Comparison of ENCODE assay signal across 9 mouse cellular contexts in genomic region chr7:96832551-96832950, GRCm38 (mm10).
DNase-seq lines count a peak whose midpoint lies in the region; ATAC-seq lines count a peak whose summit lies in the region.
"Had no signal": no experiment of that assay in that cellular context is flagged by ENCODE, and none has a peak within 500 bp of the region (broad histone marks: within the 10 kb centered on the region; RNA-seq: fewer than 3 reads in every experiment).

No protein-coding gene starts in this region.

- H3K4me2 ChIP-seq in midbrain, embryonic 12.5 days (replicated peaks), result no peak overlapping the region

- no peak for DNase-seq in midbrain, embryonic 10.5 days (ENCODE audit: low spot score)
- no peak for DNase-seq in forebrain, embryonic 10.5 days (ENCODE audit: extremely low spot score, low spot score)
- DNase-seq in hindbrain, embryonic 10.5 days (ENCODE audit: low spot score), result peak; percentile 22
- DNase-seq in layer of hippocampus, adult 9-10 months (ENCODE audit: low spot score), result peak; percentile 29
- DNase-seq in ovary, adult 18-20 months (ENCODE audit: low spot score), result no peak
- DNase-seq in urinary bladder, adult 18-20 months (ENCODE audit: low spot score in 2 of 2), result no peak
- no peak for DNase-seq in thymus, postnatal 10 days (ENCODE audit: low spot score in 2 of 2)

- H3K4me3 ChIP-seq in midbrain, embryonic 12.5 days, result no peak overlapping the region
- H3K4me3 ChIP-seq in midbrain, embryonic 10.5 days, result no peak overlapping the region
- H3K4me3 ChIP-seq in forebrain, embryonic 10.5 days, result no peak overlapping the region
- no peak overlapping the region for H3K4me3 ChIP-seq in hindbrain, embryonic 10.5 days
- H3K4me3 ChIP-seq: erythroblast, embryonic 14.5 days had no signal

- H3K27me3 ChIP-seq in midbrain, embryonic 12.5 days, result no peaks in the 10 kb centered on the region
- no peaks in the 10 kb centered on the region for H3K27me3 ChIP-seq in midbrain, embryonic 10.5 days (ENCODE audit: low read depth, poor library complexity, severe bottlenecking)
- H3K27me3 ChIP-seq in forebrain, embryonic 10.5 days (ENCODE audit: poor library complexity, severe bottlenecking), result no peaks in the 10 kb centered on the region
- H3K27me3 ChIP-seq in hindbrain, embryonic 10.5 days (ENCODE audit: insufficient read depth, poor library complexity, severe bottlenecking), result no peaks in the 10 kb centered on the region

- no peak overlapping the region for H3K9ac ChIP-seq in midbrain, embryonic 12.5 days (replicated peaks)

- peaks cover 25% of the 10 kb centered on the region for H3K4me1 ChIP-seq in midbrain, embryonic 12.5 days
- H3K4me1 ChIP-seq in midbrain, embryonic 10.5 days, result peaks cover 22% of the 10 kb centered on the region
- peaks cover 12% of the 10 kb centered on the region for H3K4me1 ChIP-seq in forebrain, embryonic 10.5 days
- H3K4me1 ChIP-seq in hindbrain, embryonic 10.5 days (replicated peaks), result peaks cover 21% of the 10 kb centered on the region

- H3K36me3 ChIP-seq in midbrain, embryonic 12.5 days, result peaks cover 15% of the 10 kb centered on the region
- peaks cover 66% of the 10 kb centered on the region for H3K36me3 ChIP-seq in midbrain, embryonic 10.5 days
- H3K36me3 ChIP-seq in forebrain, embryonic 10.5 days (replicated peaks), result peaks cover 45% of the 10 kb centered on the region
- peaks cover 38% of the 10 kb centered on the region for H3K36me3 ChIP-seq in hindbrain, embryonic 10.5 days

- no peaks in the 10 kb centered on the region for H3K9me3 ChIP-seq in midbrain, embryonic 12.5 days
- H3K9me3 ChIP-seq in midbrain, embryonic 10.5 days (replicated peaks), result 0 out of 2 replicates have a peak, but pooled peaks cover 6% of the 10 kb centered on the region
- H3K9me3 ChIP-seq in forebrain, embryonic 10.5 days, result no peaks in the 10 kb centered on the region
- H3K9me3 ChIP-seq in hindbrain, embryonic 10.5 days, result 0 out of 2 replicates have a peak, but pooled peaks cover 6% of the 10 kb centered on the region

- peak; percentile 72 for ATAC-seq in midbrain, embryonic 12.5 days (ENCODE audit: low FRiP score, low read depth)

- H3K27ac ChIP-seq in midbrain, embryonic 12.5 days (replicated peaks), result peak overlapping the region; percentile 65
- no peak overlapping the region for H3K27ac ChIP-seq in midbrain, embryonic 10.5 days (replicated peaks)
- peak overlapping the region; percentile 31; the same call in 1 of the 2 replicates for H3K27ac ChIP-seq in forebrain, embryonic 10.5 days
- H3K27ac ChIP-seq in hindbrain, embryonic 10.5 days, result peak overlapping the region; percentile 69

- WGBS in midbrain, embryonic 12.5 days, result 56% methylated on average over 9 of the region's 9 CpGs
- 76% methylated on average over 9 of the region's 9 CpGs for WGBS in midbrain, embryonic 10.5 days
- WGBS in forebrain, embryonic 10.5 days, result 77% methylated on average over 9 of the region's 9 CpGs
- 53% methylated on average over 9 of the region's 9 CpGs for WGBS in hindbrain, embryonic 10.5 days

Comparison
In these comparisons a context has a peak if more than half of its experiments do, and no peak if none do; other contexts are left out.
1. DNase-seq: peak in hindbrain, embryonic 10.5 days (single experiment) and layer of hippocampus, adult 9-10 months (single experiment); none in midbrain, embryonic 10.5 days (single experiment), forebrain, embryonic 10.5 days (single experiment), ovary, adult 18-20 months (single experiment), urinary bladder, adult 18-20 months (0 of 2) and thymus, postnatal 10 days (0 of 2).